Mouse (Mus musculus) ovary, postnatal 10 days (tissue): ENCODE results near the gene Usmg5.
A peak's percentile ranks its signal among the peaks of the same experiment; 100 is the strongest.
"Not testable (repeated sequence)": the region's sequence is repeated elsewhere in the genome, so short reads cannot be mapped to it uniquely, and the experiment has no call there.

Source experiments
- DNase-seq: peaks from one replicate; pipeline ENCODE4 v3.0.0; 2022; ENCODE audit warnings: low spot score

Gene Usmg5

GRCm38 (mm10) chr19:47090550-47091156, at the start of gene Usmg5, which contains the start of gene Pdcd11:
TSS of gene Usmg5 (minus strand) at chr19:47090647.
TSS of gene Pdcd11 (plus strand) at chr19:47090768.
- DNase-seq = peak; percentile 87

- not testable (repeated sequence) for DNase-seq
Observed at GRCm38 (mm10) chr19:47139611-47140010, 49.2 kb upstream of the Usmg5 start.

- peak; percentile 49 for DNase-seq
Observed at GRCm38 (mm10) chr19:47137771-47138421, 47.4 kb upstream of the Usmg5 start, which contains the start of gene Calhm2. TSS of gene Calhm2 (minus strand) at chr19:47138294.

GRCm38 (mm10) chr19:47137051-47137581, 46.7 kb upstream of the Usmg5 start:
- no peak for DNase-seq

GRCm38 (mm10) chr19:47136170-47136569, 45.7 kb upstream of the Usmg5 start:
- no peak for DNase-seq

GRCm38 (mm10) chr19:47135568-47135967, 45.1 kb upstream of the Usmg5 start:
- no peak for DNase-seq

- DNase-seq = no peak
Observed at GRCm38 (mm10) chr19:47133161-47133560, 42.7 kb upstream of the Usmg5 start.

GRCm38 (mm10) chr19:47130551-47131125, 40.2 kb upstream of the Usmg5 start:
- no peak for DNase-seq

GRCm38 (mm10) chr19:47128835-47129234, 38.4 kb upstream of the Usmg5 start:
- DNase-seq = no peak

- DNase-seq = no peak
Observed at GRCm38 (mm10) chr19:47128164-47128563, 37.7 kb upstream of the Usmg5 start.

- no peak for DNase-seq
Observed at GRCm38 (mm10) chr19:47122802-47123201, 32.4 kb upstream of the Usmg5 start.

- DNase-seq = no peak
Observed at GRCm38 (mm10) chr19:47121054-47121453, 30.6 kb upstream of the Usmg5 start.

- no peak for DNase-seq
Observed at GRCm38 (mm10) chr19:47118634-47119033, 28.2 kb upstream of the Usmg5 start.

- DNase-seq = no peak
Observed at GRCm38 (mm10) chr19:47104641-47105271, 14.3 kb upstream of the Usmg5 start.

- no peak for DNase-seq
Observed at GRCm38 (mm10) chr19:47101080-47101479, 10.6 kb upstream of the Usmg5 start.

GRCm38 (mm10) chr19:47089718-47090525, 525 bp downstream of the Usmg5 start:
- peak; percentile 29 for DNase-seq

- DNase-seq = no peak
Observed at GRCm38 (mm10) chr19:47088226-47088625, 2.2 kb downstream of the Usmg5 start.

- DNase-seq = peak; percentile 70
Observed at GRCm38 (mm10) chr19:47067924-47068611, 22.4 kb downstream of the Usmg5 start.

- DNase-seq = peak; percentile 87
Observed at GRCm38 (mm10) chr19:47067096-47067882, 23.2 kb downstream of the Usmg5 start, which contains the start of gene Taf5. TSS of gene Taf5 (plus strand) at chr19:47067746.

GRCm38 (mm10) chr19:47065860-47066259, 24.6 kb downstream of the Usmg5 start:
- no peak for DNase-seq
